Mouse (Mus musculus): ENCODE data around the gene Bsg.
"Not testable (repeated sequence)": the region's sequence is repeated elsewhere in the genome, so short reads cannot be mapped to it uniquely, and the experiment has no call there.

Bsg gene

DNA sequence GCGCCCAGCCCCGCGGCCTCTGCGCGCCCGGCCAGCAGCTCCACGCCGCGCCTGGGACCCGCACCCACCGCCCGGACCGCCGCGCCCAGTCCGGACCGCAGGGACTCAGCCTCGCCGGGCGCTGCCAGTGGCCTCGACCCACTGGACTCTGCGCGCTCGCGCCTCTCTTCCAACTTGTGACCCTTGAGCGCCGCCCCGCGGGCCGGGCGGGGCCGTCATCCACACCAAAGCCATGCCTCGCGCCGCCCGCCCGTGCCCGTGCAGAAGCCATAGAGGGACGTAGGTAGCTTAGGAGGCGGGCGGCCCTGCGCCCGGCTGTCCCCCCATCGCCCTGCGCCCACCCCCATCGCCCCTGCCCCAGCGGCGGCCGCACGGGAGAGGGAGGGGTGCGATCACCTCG is 31.1 kb downstream of the Bsg start:
- DNase-seq (ENCODE audit: low read depth), result no peak

- DNase-seq (ENCODE audit: low read depth), result no peak
Measured at GRCm38 (mm10) chr10:79736706-79737105, 32.4 kb downstream of the Bsg start.

DNA sequence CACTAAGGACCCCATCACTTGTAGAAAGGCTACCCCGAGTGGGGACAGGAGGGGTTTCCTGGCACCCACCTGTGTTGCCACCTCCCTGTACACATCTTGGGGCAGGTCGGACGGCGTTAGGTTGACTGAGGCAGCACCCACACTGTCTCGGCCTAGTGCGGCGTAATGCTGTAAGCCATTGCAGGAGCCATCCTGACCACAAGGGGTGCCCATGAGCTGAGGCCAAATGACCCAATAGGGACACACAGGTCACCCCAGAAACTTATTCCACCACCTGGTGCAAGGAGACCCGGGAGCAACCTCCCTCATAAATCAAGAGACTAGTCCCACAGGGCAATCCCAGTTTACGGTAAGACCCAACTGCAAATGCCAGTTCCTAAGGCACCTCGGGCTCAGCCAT is 34.0 kb downstream of the Bsg start:
- no peak for DNase-seq (ENCODE audit: low read depth)

DNA sequence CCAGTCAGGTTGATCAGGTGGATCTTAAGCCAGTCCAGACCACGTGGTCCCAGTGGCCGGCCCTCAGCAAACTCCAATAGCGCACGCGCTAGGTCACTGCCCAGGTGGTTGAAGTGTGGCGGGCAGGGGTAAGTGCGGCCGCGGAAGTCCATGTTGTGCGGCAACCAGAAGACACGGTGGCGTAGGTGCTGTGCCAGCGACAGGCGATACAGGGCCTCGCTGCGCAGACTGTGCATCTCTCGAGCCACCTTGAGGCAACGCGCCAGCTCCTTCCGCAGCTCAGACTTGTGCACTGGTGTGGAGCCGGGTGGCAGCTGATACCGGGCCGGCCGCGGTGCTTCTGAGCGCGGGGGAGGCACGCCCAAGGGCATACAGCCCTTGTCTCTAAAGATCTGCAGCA is 34.9 kb downstream of the Bsg start:
- DNase-seq (ENCODE audit: low read depth), result no peak

DNA sequence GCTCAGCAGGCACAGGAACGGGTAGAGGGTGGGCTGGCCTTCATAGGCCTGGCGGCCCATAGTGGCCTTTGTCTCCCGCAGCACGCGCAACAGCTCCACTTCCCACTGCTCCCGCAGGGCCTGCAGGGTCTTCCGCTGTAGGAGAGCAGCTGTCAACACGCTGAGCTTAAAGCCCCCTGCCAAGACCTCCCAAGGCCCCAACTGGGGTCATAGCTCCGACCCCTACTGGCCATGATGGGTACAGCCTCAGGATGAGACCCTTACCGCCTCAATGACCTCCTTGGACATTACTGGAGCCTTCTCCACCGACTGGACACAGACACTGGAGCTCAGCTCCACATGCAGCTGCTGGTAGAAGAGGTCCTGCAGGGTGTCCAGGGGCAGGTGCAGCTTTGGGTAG is 36.6 kb downstream of the Bsg start:
- DNase-seq (ENCODE audit: low read depth), result no peak

DNA sequence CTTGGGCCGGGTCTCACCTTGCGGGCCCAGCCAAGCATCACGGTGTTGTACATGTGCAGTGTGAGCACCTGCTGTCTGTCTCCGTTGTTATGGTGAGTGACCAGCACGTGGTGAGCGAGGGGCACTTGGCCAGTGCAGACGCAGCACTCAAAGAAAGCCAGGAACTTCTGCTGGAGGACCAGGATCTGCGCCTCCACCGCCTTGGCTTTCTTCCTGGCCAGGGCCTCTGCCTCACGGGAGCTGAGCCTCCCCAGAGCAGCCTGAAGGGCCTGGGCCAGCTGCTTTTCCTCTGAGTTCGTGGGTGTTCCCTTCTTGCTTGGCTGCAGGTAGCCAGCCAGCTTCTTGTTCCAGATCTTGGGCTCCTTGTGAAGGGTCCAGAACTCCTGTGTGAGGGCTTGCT is 38.9 kb downstream of the Bsg start:
- no peak for DNase-seq (ENCODE audit: low read depth)

DNA sequence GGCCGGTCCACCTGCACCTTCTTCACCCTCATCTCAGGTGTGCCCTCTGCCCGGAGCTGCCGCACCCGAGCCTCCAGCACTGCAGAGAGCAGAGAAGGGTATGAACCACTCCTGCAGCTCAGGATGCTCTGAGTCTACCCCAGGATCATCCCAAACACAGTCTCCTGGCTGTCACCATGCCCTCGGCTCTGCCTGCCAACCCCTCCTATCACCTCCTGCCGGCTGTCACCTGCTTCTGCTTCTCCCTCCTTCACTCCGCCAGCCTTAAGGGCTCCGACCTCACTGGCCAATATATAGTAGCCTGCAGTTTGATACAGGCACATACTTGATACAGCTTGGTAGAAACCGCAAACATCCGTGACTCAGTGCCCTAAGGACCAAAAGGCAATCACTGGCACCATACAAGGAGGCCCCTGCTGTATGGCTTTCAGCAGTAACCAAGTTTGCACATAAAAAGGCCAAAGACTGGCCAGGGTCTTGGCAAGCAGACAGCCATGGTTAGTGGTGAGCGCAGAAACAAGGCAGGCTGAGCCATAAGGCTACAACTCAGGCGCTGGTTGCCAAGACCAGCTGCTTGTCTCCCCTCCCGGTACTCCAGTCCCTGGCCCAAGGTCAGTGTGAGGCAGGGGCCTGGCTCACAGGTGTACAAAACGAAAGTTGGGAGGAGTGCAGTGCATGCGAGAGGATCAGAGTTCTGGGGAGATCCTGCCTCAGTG is 39.5 kb downstream of the Bsg start:
- DNase-seq (ENCODE audit: low read depth), result no peak

- DNase-seq (ENCODE audit: low read depth), result no peak
Measured at GRCm38 (mm10) chr10:79745411-79745810, 41.1 kb downstream of the Bsg start.

- DNase-seq (ENCODE audit: low read depth), result peak; percentile 94
Measured at GRCm38 (mm10) chr10:79745898-79746773, 41.8 kb downstream of the Bsg start, which contains the start of gene Polrmt. TSS of gene Polrmt (minus strand) at chr10:79746581.

- DNase-seq (ENCODE audit: low read depth), result no peak
Measured at GRCm38 (mm10) chr10:79746774-79747151, 42.5 kb downstream of the Bsg start.

DNA sequence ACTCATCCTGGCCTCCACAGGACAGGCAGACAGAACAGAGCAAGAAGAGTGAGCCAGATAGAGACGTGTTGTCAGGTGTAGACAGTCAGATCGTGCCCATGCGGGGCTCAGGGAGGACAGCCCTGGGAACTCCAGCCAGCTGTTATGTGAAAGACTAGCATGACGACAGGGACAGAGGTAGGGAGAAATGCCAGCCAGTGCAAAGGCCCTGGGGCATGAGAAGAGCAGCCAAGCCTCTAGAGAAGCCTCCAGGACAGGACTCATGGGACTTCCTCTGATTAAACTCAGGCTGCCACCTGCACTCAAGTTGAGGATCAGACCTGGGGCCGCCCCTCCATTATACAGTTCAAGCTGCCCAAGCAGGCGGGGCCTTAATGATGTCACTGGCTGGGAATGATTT is 44.2 kb downstream of the Bsg start:
- no peak for DNase-seq (ENCODE audit: low read depth)

- no peak for DNase-seq (ENCODE audit: low read depth)
Measured at GRCm38 (mm10) chr10:79754856-79755516, 50.7 kb downstream of the Bsg start, which contains the start of gene Fgf22. TSS of gene Fgf22 (plus strand) at chr10:79755076.

GRCm38 (mm10) chr10:79755854-79756253 is 51.6 kb downstream of the Bsg start:
- no peak for DNase-seq (ENCODE audit: low read depth)

- DNase-seq (ENCODE audit: low read depth), result no peak
Measured at GRCm38 (mm10) chr10:79756660-79757059, 52.4 kb downstream of the Bsg start.

- not testable (repeated sequence) for DNase-seq (ENCODE audit: low read depth)
Measured at GRCm38 (mm10) chr10:79759675-79760074, 55.4 kb downstream of the Bsg start.

GRCm38 (mm10) chr10:79760603-79761143 is 56.4 kb downstream of the Bsg start:
- DNase-seq (ENCODE audit: low read depth), result no peak
